Mouse (Mus musculus) liver, adult 2 months (tissue): Measurements from ENCODE around the gene Larp1b.

ENCODE experiments used
- CTCF ChIP-seq: fragments of 200-500 bp; IDR thresholded peaks from 2 replicates; pipeline ENCODE4 v1.5.1; 2011; ENCODE audit warnings: low read depth, low read length, control low read depth
- POLR2A ChIP-seq: fragments of 200-500 bp; IDR thresholded peaks from 2 replicates; pipeline ENCODE4 v1.6.1; 2011; ENCODE audit warnings: low read length, control low read depth; ENCODE audit not compliant: insufficient read depth; ENCODE audit errors: extremely low read depth

DNA sequence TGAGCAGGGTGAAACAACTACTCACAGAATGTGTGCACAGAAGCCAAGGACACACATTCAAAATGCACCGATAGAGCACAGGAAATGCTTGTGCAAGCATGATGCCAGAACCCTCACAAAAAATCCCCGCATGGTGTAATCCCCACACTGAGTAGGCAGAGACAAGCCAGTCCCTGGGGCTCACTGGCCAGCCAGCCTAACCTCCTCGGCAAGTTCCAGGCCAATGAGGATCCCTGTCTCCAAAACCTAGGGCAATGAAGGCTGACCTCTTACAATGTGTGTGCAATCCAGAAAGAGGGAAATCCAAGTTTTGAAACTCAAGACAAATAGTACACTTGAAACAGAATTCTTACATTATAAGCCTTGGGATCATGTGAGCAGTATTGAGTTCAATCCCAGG is 103.7 kb downstream of the Larp1b start:
- TF ChIP-seq POLR2A (no peak), CTCF (no peak)
